Mouse (Mus musculus) cerebellum, adult 2 months (tissue): ENCODE measurements at regions not wholly inside any gene's neighbourhood (a gene's known extent, or its start where the extent isn't known, plus 50 kb on each side); places are given as distances from the start of the nearest gene placed in this dataset.

Experiments
- CTCF ChIP-seq: fragments of 200-500 bp; IDR thresholded peaks from 2 replicates; pipeline ENCODE4 v1.5.1; 2011; ENCODE audit warnings: low read depth, mild to moderate bottlenecking, control low read depth, low read length, moderate library complexity, borderline replicate concordance; ENCODE audit not compliant: insufficient read depth
- POLR2A ChIP-seq: fragments of 200-500 bp; IDR thresholded peaks from 2 replicates; pipeline ENCODE4 v1.6.1; 2011; ENCODE audit warnings: low read length, control low read depth, borderline replicate concordance; ENCODE audit not compliant: insufficient read depth

DNA sequence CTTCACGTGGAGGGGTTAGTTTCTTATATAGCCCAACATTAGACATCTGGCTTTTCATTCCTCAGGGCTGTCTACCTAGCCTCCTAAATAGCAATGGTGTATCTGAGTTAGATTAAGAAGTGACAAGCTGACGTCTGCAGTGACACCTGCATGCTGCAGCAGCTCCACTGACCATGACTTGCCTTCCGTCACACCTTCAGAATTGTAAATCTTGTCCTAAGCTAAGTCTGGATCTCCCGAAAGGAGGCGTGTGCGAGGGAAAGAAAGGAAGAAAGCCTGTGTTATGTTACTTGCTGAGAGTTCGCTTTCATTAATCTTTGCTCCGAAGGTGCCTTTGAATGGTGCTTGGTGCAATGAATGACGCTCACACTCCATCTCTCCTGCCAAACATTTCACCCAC, 151.4 kb upstream of the Spats2l start:
- TF ChIP-seq CTCF: no peak
- no peak for TF ChIP-seq POLR2A
